Mouse (Mus musculus) R1 (cell line): ENCODE results near the gene H2afy.
A peak's percentile ranks its signal among the peaks of the same experiment; 100 is the strongest.

Experiments
- DNase-seq: peaks from one replicate; pipeline ENCODE4 v3.0.0-alpha.2; 2018; ENCODE audit warnings: low read depth, low spot score

H2afy gene

DNA sequence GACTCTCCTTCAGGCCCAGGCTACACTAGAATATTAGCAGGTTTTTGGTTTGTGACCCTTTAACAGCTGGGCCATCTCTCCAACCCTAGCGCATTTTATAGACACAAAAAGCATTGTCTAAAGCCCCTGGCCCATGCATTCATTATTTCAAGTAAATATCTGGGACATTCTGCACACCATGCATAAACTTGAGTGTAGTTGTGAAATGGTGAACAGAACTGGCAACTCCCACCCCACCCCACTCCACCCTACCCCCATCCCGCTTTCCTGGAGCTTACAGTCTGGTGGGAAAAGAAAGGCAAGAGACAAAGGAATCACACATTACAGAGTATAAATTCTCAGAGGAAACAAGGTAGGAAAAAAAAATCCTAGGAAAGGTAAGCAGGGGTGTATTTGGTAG, at the start of gene H2afy:
Gene H2afy (minus strand): TSS at position 162 of the 400 bp plus-strand sequence.
- no peak for DNase-seq

- no peak for DNase-seq
Measured at GRCm38 (mm10) chr13:56183687-56184086, 47.5 kb upstream of the H2afy start.

GRCm38 (mm10) chr13:56181424-56181823, 45.3 kb upstream of the H2afy start:
- DNase-seq, result no peak

DNA sequence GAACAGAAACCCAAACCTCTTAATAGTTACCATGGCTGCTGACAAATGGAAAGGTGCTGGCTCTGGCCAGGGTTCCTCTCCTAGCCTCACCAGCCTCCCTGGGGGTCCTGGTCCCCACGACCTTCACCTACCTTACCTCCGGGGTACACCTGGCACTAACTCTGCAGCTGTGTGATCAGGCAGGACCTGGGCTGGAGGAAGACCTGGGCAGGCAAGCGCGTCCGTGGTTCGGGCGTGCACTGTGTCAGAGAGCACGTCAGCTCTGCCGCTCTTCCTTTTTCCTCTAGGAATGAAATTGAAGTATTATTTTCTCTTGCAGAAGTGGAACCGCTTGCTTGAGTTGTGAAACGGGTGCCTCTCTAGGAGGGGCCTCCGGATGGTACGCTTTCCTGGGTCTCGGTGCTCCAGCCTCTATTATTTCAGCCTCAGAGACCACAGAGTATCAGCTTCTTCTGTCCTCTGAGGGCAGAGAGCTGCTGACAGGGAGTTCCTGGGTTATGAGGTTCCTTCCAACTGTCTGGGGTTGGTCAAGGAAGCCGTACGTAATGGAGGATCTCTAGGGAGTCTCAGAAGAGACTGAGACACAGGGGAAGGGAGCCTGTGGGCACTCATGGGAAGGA, 42.4 kb upstream of the H2afy start, which contains the start of gene Tifab:
Gene Tifab (minus strand): TSS at position 470 of the 620 bp plus-strand sequence.
- no peak for DNase-seq

DNA sequence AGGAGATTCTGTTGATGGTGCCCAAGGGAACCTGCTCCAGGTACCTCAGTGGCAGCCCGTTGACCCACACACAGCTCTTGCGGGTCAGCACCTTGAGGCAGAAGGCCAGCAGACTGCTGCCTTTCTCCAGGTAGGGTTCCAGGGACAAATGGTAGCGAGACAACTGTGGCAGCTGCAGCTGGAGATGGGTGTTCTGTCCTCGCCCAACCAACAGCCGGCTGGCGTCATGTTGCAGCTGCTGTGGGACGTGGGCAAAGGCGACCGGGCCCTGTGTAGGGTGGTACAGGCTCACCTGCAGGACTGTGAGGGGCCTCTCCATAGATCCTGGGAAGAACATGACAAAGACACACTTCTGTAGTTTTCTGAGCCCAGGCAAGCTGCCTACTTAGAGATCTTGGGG, 40.1 kb upstream of the H2afy start:
- no peak for DNase-seq

DNA sequence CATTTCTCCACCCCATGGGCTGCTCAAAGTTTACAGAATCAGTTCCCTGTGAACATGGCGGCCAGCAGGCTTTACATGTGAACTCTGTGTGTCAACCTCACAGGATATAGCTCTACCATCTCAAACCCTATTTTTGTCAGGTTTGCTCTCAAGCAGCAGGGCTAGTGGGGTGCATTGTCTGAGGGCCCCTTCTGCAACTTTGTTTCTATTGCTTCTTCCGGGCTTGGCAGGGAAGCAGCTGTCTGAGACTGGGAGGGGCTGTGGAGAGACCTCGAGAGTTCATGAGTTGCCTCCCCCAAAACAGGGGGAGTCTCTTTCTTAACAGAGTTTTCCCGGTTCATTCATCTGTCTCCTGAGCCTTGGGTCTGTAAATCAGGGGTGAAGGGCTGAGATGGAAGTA, 39.7 kb upstream of the H2afy start:
- DNase-seq, result no peak

DNA sequence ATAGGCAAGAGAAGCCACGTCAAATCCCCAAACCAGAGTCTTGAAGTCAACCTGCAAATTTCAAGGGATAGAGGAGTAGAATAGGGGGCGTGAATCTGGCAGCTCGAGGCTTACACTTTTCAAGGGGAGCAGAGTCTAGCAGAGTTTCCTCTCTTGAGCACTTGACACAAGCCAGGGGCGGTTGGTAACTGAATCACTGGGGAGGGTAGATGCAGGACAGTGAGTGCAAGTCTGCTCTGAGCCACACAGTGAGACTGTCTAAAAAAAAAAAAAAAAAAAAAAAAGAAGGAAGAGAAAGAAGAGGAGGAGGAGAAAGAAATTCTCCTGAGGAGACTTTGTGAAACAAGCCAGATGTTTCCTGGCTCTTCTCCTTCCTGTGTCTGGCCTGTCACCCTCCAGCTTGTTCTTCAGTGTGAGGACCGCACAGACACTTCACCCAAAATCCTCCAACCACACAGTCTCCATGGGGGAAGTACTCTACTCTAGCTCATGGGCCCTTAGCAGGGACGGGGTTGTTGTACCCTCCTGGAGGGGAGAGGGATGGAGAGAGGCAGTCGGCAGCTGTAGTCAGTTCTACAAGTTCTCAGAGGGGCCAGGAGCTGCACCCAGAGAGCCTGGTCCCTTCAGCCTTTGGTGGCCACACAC, 36.9 kb upstream of the H2afy start:
- no peak for DNase-seq

DNA sequence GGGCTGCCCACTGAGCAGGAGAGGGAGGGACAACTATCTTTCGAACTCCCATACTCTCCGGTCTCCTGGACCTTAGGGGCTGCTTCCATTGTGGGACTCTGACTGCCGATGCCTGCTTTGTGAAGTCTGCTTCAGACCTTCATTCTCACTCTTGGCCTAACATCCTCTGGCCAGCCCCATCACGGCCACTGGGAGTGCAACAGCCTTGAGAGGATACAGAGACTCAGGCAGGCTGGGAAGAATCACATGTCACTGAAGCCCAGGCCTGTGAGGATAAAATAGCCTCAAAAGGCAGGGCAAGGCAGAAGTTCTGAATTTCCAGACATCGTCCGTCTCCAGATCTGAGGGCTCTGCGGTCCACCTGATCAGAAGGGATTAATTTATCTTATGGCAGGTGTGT, 35.9 kb upstream of the H2afy start:
- DNase-seq, result no peak

GRCm38 (mm10) chr13:56168403-56168781, 32.2 kb upstream of the H2afy start:
- no peak for DNase-seq

DNA sequence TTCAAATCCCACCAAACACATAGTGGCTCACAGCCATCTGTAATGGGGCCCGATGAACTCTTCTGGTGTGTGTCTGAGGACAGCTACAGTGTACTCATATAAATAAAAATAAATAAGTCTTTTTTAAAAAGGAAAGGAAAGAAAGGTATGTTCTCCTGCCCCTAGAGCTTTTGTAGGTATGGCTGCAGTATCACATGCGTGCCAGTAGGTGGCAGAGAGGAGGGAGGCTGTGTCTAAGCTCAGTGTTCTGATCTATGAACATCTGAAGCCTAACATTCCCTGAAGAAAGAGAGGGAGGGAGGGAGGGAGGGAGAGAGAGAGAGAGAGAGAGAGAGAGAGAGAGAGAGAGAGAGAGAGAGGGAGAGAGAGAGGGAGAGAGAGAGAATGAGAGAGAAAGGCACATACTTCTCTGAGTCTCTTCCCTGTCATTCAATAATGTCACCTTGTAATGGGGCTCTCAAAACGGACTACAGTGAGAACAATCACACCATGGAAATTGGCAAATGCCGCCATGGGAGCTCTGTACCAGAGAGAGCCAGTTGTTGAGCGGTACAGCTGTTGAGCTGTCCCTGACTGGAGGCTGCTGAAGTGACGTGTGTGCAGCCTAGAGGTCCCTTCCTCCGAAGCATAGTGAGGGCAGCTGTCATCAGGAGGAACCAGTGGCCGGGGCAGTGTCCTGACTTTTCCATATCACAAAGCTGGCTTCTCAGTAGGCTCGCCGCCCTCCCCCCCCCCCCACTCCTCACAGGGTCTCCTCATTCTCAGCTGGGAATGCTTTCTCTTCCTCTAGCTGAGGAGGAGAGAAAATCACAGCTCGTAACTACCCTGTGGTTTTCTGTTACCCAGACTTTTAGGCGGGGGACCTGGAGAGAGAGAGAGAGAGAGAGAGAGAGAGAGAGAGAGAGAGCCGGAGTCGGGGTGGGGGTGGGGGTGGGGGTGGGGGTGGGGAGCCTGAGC, 31.6 kb upstream of the H2afy start:
- DNase-seq, result peak; percentile 52

GRCm38 (mm10) chr13:56165561-56165960, 29.4 kb upstream of the H2afy start:
- no peak for DNase-seq

DNA sequence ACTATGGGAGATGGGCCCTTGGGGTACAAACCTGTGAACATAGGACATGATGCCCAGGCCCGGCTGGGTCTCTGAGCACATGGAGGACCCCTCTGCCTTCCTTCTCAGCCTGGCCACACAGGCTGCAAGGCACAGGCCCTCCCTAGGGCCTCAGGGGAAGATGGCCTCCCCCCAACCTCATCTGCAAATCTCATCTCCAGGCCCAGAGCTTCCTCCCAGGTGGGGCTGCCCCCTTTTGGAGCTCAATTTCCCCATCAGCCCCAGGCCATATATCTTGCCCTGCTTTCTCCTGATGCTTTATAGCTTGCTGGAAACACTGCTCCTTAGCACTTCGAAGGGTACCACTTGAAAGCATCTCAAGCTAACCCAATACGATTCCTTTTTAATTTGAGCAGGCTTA, 28.2 kb upstream of the H2afy start:
- no peak for DNase-seq

DNA sequence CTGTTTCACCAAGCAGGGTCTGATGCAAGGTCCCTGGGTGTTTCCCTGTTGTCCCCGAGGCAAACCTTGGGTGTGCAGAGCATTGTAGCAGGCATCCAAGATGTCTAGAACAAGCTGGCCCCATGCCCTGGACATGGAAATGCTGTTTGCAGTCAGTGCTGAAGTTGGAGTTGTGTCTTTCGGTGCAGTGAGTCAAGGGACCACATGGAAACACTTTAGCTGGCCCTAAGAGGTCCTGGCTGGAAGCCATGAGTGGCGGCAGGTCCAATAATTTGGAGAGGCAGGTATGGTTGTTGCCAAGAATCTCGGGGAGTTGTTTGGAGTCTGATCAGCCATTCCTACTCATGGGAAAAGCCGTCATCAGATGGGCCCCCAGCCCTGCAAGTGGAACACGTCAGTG, 27.6 kb upstream of the H2afy start:
- DNase-seq, result no peak

- no peak for DNase-seq
Measured at GRCm38 (mm10) chr13:56162859-56163258, 26.7 kb upstream of the H2afy start.

DNA sequence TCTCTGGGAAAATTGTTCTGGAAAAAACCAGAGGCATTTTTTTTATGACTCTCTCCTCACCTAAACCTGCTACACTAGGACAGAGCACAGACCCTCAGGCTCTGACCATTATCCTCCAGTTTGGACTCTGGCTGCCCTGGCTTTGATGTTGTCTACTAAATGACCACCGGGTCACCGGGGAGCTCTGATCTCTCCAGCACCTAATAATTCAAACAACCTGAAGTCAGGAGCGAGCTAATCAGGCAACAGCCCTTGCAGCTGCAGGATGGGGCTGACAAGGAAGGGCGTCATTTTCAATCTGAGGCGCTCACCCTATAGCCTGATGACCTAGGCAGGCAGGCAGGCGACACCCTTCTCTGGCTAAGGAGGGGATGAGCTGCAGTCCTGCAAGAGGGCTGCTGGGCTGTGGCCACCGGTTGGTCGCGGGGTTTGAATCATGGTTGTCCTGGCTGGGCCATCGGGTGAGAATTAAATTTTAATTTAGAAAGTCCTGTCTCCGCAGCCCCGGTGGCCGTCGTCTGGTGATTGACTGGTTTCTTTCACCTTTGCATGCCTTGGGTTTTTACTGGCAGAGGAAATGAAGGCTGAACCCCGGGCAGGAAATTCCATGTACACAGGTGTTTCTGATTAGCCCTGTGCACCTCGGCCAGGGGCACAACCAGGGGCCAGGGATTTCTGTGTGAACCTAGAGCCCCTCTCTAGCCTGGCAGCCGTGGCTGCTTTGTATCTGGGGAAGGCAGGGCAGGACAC, 23.6 kb upstream of the H2afy start:
- no peak for DNase-seq

GRCm38 (mm10) chr13:56159016-56159601, 22.9 kb upstream of the H2afy start:
- no peak for DNase-seq

GRCm38 (mm10) chr13:56155671-56156070, 19.5 kb upstream of the H2afy start:
- DNase-seq, result no peak

GRCm38 (mm10) chr13:56155048-56155447, 18.9 kb upstream of the H2afy start:
- DNase-seq, result no peak

- no peak for DNase-seq
Measured at GRCm38 (mm10) chr13:56152773-56153460, 16.8 kb upstream of the H2afy start.

- DNase-seq, result peak; percentile 83
Measured at GRCm38 (mm10) chr13:56151404-56152226, 15.5 kb upstream of the H2afy start.
